In the genomic region with DNA sequence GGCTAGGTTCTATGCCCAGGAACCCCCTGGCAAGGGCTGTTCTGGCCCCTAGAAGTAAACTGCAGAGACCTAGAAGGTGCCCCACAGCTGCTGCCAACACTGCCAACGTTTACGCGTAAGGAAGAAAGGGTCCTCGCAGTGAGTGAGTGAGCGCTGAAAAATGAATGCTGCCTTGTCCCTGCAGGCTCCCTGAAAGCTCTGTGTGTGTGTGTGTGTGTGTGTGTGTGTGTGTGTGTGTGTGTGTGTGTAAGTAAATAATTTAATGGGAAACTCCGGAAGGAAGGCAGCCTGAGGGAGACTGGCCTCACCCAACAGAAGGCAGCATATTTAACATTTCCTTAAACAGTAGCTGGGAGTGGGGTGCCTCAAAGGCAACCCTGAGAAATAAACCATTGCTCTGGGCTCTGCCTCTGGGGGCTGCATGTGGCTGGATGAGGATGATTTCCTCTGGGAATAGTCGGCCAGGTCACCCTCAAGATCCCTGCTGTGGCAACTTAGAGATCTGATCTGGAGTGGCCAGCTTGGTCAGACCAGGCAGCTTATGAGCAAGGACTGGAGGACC, we compare ENCODE assay signal across 7 mouse cellular contexts. TPM values are rescaled to one million over a fixed set of nuclear protein-coding genes. Genes with fewer than 3 reads are reported as not detected.
DNase-seq lines count a peak whose midpoint lies in the region; ATAC-seq and TF ChIP-seq lines count a peak whose summit lies in the region.

No protein-coding gene starts in this region.

- intact Hi-C loops in gastrocnemius, postnatal 36 days (cut with DNase I) = no loop called here

- H3K9ac ChIP-seq in ES-Bruce4 (ENCODE audit: low read depth, poor library complexity, severe bottlenecking) = peak overlapping the region; percentile 3
- H3K9ac ChIP-seq in intestine, postnatal 0 days (ENCODE audit: low read depth, low read length) = no peak overlapping the region

- H3K9me3 ChIP-seq in ES-Bruce4 (replicated peaks; ENCODE audit: control insufficient read depth, insufficient read depth, low read length, poor library complexity, severe bottlenecking) = no peaks in the 10 kb centered on the region
- H3K9me3 ChIP-seq in intestine, postnatal 0 days (ENCODE audit: control insufficient read depth) = no peaks in the 10 kb centered on the region

- H3K4me1 ChIP-seq in ES-Bruce4 (ENCODE audit: control insufficient read depth, insufficient read depth, low read length) = peaks cover 21% of the 10 kb centered on the region
- H3K4me1 ChIP-seq in brown adipose tissue, adult 24 weeks (ENCODE audit: control insufficient read depth, insufficient read depth, insufficient read length, low read length) = peaks cover 23% of the 10 kb centered on the region
- H3K4me1 ChIP-seq in intestine, postnatal 0 days (replicated peaks; ENCODE audit: control insufficient read depth, insufficient read depth, low read length) = peaks cover 18% of the 10 kb centered on the region

- H3K4me3 ChIP-seq in ES-Bruce4 (ENCODE audit: low read depth, low read length) (no peak overlapping the region), macrophage (ENCODE audit: inconsistent target) (no peak overlapping the region)
- H3K4me3 ChIP-seq in brown adipose tissue, adult 24 weeks (ENCODE audit: insufficient read depth, low read depth, low read length) = no peak overlapping the region
- no peak overlapping the region for H3K4me3 ChIP-seq in intestine, postnatal 0 days (ENCODE audit: low read depth, low read length)

- ATAC-seq in intestine, postnatal 0 days = no peak

- TF ChIP-seq EP300 in ES-Bruce4 (IDR thresholded peaks at IDR 0.05; ENCODE audit: insufficient read depth, low read depth, low read length) = no peak

- H3K27ac ChIP-seq in ES-Bruce4 (ENCODE audit: insufficient read depth, low read length) (peak overlapping the region; percentile 65), macrophage (peak overlapping the region; percentile 47)
- peak overlapping the region; percentile 82 for H3K27ac ChIP-seq in brown adipose tissue, adult 24 weeks (replicated peaks; ENCODE audit: low read depth, low read length)
- peak overlapping the region; percentile 75 for H3K27ac ChIP-seq in intestine, postnatal 0 days (ENCODE audit: low read depth, low read length)

- H3K4me2 ChIP-seq in intestine, postnatal 0 days (replicated peaks; ENCODE audit: low read depth) = no peak overlapping the region

- DNase-seq in spleen, adult 18-20 months = no peak
- no peak for DNase-seq in gastrocnemius, postnatal 36 days
- DNase-seq in adrenal gland, postnatal 36 days = no peak

- peaks cover 8% of the 10 kb centered on the region; the same call in 1 of the 2 replicates for H3K79me2 ChIP-seq in macrophage (ENCODE audit: inconsistent target)

- no peak for TF ChIP-seq CTCF in ES-Bruce4 (IDR thresholded peaks at IDR 0.05; ENCODE audit: low read depth, low read length)
- no peak for TF ChIP-seq CTCF in intestine, postnatal 0 days (IDR thresholded peaks at IDR 0.05; ENCODE audit: low read depth)

- H3K27me3 ChIP-seq in ES-Bruce4 (ENCODE audit: control insufficient read depth, insufficient read depth, low read length, poor library complexity, severe bottlenecking) = no peaks in the 10 kb centered on the region
- H3K27me3 ChIP-seq in intestine, postnatal 0 days (replicated peaks; ENCODE audit: control insufficient read depth, insufficient read depth, low read length) = no peaks in the 10 kb centered on the region

- 35% methylated on average over 7 of the region's 7 CpGs for WGBS in intestine, postnatal 0 days
- WGBS in macrophage (ENCODE audit: missing documents) = 75% methylated on average over 2 of the region's 7 CpGs

- no peak for TF ChIP-seq POLR2A in ES-Bruce4 (IDR thresholded peaks at IDR 0.05; ENCODE audit: insufficient read depth, low read length)

- H3K36me3 ChIP-seq in ES-Bruce4 (ENCODE audit: control insufficient read depth, insufficient read depth, low read length, poor library complexity, severe bottlenecking) (no peaks in the 10 kb centered on the region), macrophage (ENCODE audit: inconsistent target) (no peaks in the 10 kb centered on the region)
- no peaks in the 10 kb centered on the region for H3K36me3 ChIP-seq in intestine, postnatal 0 days (ENCODE audit: control insufficient read depth, insufficient read depth)

RNA-seq across cellular contexts. Expression of gene Ptma, which starts 34.9 kb away (rescaled TPM):
- polyA plus RNA-seq in ES-Bruce4 (2011; ENCODE audit: insufficient read depth, insufficient read length, low read depth, missing spikeins) (3,893 and 3,930 TPM in 2 replicates), macrophage (2018) (808 to 1,710 TPM (median 1,042 TPM) in 3 replicates)
- polyA plus RNA-seq in brown adipose tissue, adult 24 weeks (2012; ENCODE audit: insufficient read depth, insufficient read length, missing spikeins) = 280 and 322 TPM in 2 replicates
- polyA plus RNA-seq in intestine, postnatal 0 days (2015; fragmentation: Nextera tagmentation; extraction: Ambion mirVana) = 1,008 and 1,098 TPM in 2 replicates
- 100 to 1,000 TPM in 1 of 26 experiments, 10 to 100 TPM in 25; 14.8 to 195 (median 44.0) TPM for total RNA-seq in macrophage (2018; cell fraction: chromatin; rRNA removed)
- total RNA-seq in macrophage (2018; cell fraction: cytosol; rRNA removed) = 100 to 1,000 TPM; 533 to 930 (median 702) TPM
- total RNA-seq in macrophage (2018; cell fraction: nucleus; rRNA removed) = 100 to 1,000 TPM; 100 to 475 (median 211) TPM
- total RNA-seq in gastrocnemius, postnatal 36 days (2021) = 10 to 100 TPM; 74.6 to 88.0 TPM
- total RNA-seq in adrenal gland, postnatal 36 days (2021) = 100 to 1,000 TPM; 546 to 552 TPM
